Mouse (Mus musculus) hindbrain, embryonic 16.5 days (tissue): ENCODE results near the gene Slc22a3. TPM values are rescaled to one million over a fixed set of nuclear protein-coding genes. Genes with fewer than 3 reads are reported as not detected.
A peak's percentile ranks its signal among the peaks of the same experiment; 100 is the strongest.

ENCODE experiments used
- ATAC-seq: fragments of 200-750 bp; cut with Nextera tagmentation; 2 replicates; pipeline ENCODE4 v1.8.0; 2017; ENCODE audit warnings: moderate TSS enrichment, moderate library complexity
- H3K27ac ChIP-seq: fragments of 300-500 bp; sonication (generic); 2 replicates; pipeline ENCODE4 v1.5.1; 2014; ENCODE audit warnings: low read depth, mild to moderate bottlenecking, control low read depth, low read length, moderate library complexity
- H3K27me3 ChIP-seq: fragments of 300-500 bp; sonication (generic); replicated peaks from 2 replicates; pipeline ENCODE4 v1.6.1; 2014; ENCODE audit warnings: low read length; ENCODE audit not compliant: control insufficient read depth, insufficient read depth
- H3K36me3 ChIP-seq: fragments of 300-500 bp; sonication (generic); 2 replicates; pipeline ENCODE4 v1.6.1; 2014; ENCODE audit warnings: mild to moderate bottlenecking, low read length, moderate library complexity, mixed read lengths; ENCODE audit not compliant: control insufficient read depth, insufficient read depth
- H3K4me1 ChIP-seq: fragments of 300-500 bp; sonication (generic); 2 replicates; pipeline ENCODE4 v1.6.1; 2014; ENCODE audit warnings: low read depth, low read length; ENCODE audit not compliant: control insufficient read depth, insufficient read depth
- H3K4me2 ChIP-seq: fragments of 300-500 bp; sonication (generic); 2 replicates; pipeline ENCODE4 v1.6.1; 2014; ENCODE audit warnings: mild to moderate bottlenecking, low read length, control low read depth, moderate library complexity
- H3K4me3 ChIP-seq: fragments of 300-500 bp; sonication (generic); 2 replicates; pipeline ENCODE4 v1.5.1; 2014; ENCODE audit warnings: mild to moderate bottlenecking, low read length, control low read depth, moderate library complexity
- H3K9ac ChIP-seq: fragments of 300-500 bp; sonication (generic); 2 replicates; pipeline ENCODE4 v1.6.1; 2014; ENCODE audit warnings: low read depth, mild to moderate bottlenecking, control low read depth, low read length, moderate library complexity
- H3K9me3 ChIP-seq: fragments of 300-500 bp; sonication (generic); 2 replicates; pipeline ENCODE4 v1.6.1; 2014; ENCODE audit warnings: mild to moderate bottlenecking, low read length, moderate library complexity; ENCODE audit not compliant: control insufficient read depth
- WGBS: fragments of 180-500 bp; shearing (Covaris S2); extraction: QIAGEN DNeasy Blood & Tissue Kit; methylation state at CpG from one replicate; pipeline ENCODE4 v1.1.7; 2014; 5-methylcytosine and 5-hydroxymethylcytosine counted together
- polyA plus RNA-seq: library from polyadenylated mRNA; unstranded; fragments of >200 nt; fragmentation: Nextera tagmentation; extraction: Ambion mirVana; gene quantifications from 2 replicates; pipeline ENCODE4 v1.2.1, GENCODE M21; 2015

The Slc22a3 gene
- polyA plus RNA-seq, 1 experiment from 2014 or later, result 2.9 TPM

DNA sequence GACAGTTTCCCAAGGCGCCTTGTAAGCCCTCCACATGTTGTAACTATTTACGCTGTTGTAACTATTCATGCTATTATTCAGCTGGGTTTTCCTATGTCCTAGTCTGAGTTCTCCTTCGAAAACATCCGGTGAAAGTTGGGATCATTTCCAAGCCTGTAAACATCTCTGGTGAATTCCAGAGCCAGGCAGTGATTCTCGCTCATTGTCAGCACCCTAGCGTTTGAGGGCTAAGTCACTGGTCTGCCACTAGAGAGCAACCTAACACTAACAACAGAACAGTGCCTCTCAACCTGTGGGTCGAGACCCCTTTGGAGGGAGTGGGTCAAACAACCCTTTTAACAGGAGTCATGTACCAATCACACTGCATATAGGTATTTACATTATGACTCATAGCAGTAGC, 104.1 kb downstream of the Slc22a3 start:
- 61% methylated on average over 7 of the region's 7 CpGs for WGBS
- H3K4me1 ChIP-seq, result no peaks in the 10 kb centered on the region

DNA sequence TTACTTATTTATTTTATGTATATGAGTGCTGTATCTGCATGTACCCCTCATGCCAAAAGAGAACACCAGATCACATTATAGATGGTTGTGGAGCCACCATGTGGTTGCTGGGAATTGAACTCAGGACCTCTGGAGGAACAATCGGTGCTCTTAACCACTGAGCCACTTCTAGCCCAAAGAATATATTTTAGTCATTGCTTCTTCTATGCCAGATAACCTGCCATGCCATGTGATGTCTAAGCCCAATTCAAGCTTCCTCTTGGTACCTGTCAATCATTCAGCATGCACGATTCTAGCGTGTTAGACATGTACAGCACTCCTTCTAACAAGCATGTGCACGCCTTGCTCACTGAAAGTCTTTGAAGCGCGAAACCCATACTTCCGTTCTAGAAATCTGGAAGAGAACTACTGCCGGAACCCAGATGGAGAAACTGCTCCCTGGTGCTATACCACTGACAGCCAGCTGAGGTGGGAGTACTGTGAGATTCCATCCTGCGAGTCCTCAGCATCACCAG, 111.3 kb downstream of the Slc22a3 start:
- no peak overlapping the region for H3K9ac ChIP-seq
- WGBS, result 93% methylated on average over 9 of the region's 9 CpGs
- ATAC-seq, result no peak

More for the DNA sequence above, 104.1 kb downstream of the Slc22a3 start:
- Histone ChIP-seq H3K36me3 (no peaks in the 10 kb centered on the region), H3K9ac (no peak overlapping the region), H3K27me3 (no peaks in the 10 kb centered on the region), H3K4me3 (no peak overlapping the region), H3K4me2 (no peak overlapping the region), H3K27ac (no peak overlapping the region), H3K9me3 (no peaks in the 10 kb centered on the region)
- ATAC-seq, result no peak

DNA sequence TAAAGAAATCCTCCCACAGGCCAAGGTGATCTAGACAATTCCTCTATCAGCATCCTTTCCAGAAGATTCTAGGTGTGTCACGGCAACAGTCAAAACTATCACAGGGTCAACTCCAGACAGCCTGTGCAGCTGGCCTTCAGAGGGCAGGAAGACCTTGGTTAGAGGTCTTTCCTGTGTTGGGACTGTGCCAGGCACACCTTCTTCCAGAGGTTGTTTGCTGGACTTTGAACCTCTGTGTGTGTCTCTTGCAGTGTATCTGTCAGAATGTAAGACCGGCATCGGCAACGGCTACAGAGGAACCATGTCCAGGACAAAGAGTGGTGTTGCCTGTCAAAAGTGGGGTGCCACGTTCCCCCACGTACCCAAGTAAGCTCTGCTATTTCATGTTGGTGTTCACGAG, 119.3 kb downstream of the Slc22a3 start:
- Histone ChIP-seq H3K9ac (no peak overlapping the region), H3K4me3 (no peak overlapping the region), H3K4me2 (no peak overlapping the region), H3K36me3 (no peaks in the 10 kb centered on the region), H3K9me3 (no peaks in the 10 kb centered on the region; the same call in 1 of the 2 replicates), H3K27ac (no peak overlapping the region), H3K4me1 (no peaks in the 10 kb centered on the region), H3K27me3 (no peaks in the 10 kb centered on the region)
- ATAC-seq, result no peak
- 97% methylated on average over 7 of the region's 7 CpGs for WGBS

More for the DNA sequence above, 111.3 kb downstream of the Slc22a3 start:
- H3K4me2 ChIP-seq, result no peak overlapping the region
- no peak overlapping the region for H3K4me3 ChIP-seq
- no peak overlapping the region for H3K27ac ChIP-seq
- no peaks in the 10 kb centered on the region for H3K36me3 ChIP-seq
- H3K27me3 ChIP-seq, result no peaks in the 10 kb centered on the region
- no peaks in the 10 kb centered on the region; the same call in 1 of the 2 replicates for H3K9me3 ChIP-seq
- H3K4me1 ChIP-seq, result no peaks in the 10 kb centered on the region

DNA sequence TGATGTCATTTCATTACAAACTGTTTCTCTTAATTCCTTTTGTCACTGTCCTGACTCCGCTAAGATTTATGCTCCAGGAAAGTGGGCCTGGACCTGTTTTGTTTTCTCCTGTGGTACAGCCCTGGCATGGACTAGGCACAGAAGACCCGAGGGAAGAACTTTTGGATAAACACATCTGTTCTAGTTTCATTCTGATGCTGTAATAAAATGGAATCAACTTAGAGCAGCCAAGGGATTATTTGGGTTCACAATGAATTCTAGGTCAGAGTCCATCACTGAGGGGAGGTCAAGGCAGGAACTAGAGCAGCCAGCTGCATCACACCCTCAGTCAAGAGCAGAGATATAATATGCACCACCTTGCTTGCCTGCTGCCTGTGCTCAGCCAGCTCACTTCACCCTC, 119.7 kb downstream of the Slc22a3 start:
- Histone ChIP-seq H3K9ac (no peak overlapping the region), H3K4me1 (no peaks in the 10 kb centered on the region), H3K4me2 (no peak overlapping the region), H3K27me3 (no peaks in the 10 kb centered on the region), H3K4me3 (no peak overlapping the region), H3K36me3 (no peaks in the 10 kb centered on the region), H3K27ac (no peak overlapping the region), H3K9me3 (no peaks in the 10 kb centered on the region; the same call in 1 of the 2 replicates)
- ATAC-seq, result no peak
- 86% methylated on average over 2 of the region's 2 CpGs for WGBS

DNA sequence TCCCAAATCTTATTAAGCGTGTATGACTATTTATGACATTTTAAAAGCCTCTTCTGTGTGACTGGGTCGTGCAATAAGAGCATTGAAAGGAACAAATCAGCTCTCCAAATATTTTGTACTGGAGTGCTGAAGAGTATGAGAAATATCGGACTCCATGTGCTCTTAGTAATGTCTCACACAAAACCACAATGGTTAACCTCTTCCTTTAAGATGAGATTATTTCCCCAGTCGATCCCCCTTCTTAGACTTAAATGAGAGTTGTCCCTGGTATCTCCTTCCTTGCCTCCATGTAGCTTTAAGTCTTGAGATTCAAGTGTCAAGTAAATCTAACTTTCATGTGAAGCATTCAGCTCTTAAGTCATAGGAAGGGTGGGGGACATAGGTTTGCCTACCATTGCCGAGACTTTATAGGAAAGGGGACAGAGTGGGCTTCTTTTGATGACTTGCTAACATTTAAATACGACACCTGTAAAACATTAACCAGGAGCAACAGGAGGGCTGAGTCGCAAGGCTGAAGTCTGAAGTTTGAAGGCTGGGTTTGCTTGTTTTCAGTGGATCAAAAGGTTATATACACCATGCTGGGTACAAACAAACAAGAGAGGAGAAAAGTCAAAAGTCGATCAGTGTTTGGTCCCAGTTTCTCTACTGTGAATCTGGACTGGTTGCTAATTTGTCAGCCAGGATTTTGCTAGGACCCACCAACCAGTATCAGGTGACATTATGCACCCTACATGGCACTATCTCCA, 122.3 kb downstream of the Slc22a3 start:
- H3K27me3 ChIP-seq, result no peaks in the 10 kb centered on the region
- H3K4me1 ChIP-seq, result no peaks in the 10 kb centered on the region
- no peaks in the 10 kb centered on the region for H3K36me3 ChIP-seq
- H3K9ac ChIP-seq, result no peak overlapping the region
- WGBS, result 68% methylated on average over 8 of the region's 8 CpGs
- H3K4me3 ChIP-seq, result no peak overlapping the region
- no peak overlapping the region for H3K27ac ChIP-seq
- H3K9me3 ChIP-seq, result no peaks in the 10 kb centered on the region
- no peak for ATAC-seq
- no peak overlapping the region for H3K4me2 ChIP-seq

DNA sequence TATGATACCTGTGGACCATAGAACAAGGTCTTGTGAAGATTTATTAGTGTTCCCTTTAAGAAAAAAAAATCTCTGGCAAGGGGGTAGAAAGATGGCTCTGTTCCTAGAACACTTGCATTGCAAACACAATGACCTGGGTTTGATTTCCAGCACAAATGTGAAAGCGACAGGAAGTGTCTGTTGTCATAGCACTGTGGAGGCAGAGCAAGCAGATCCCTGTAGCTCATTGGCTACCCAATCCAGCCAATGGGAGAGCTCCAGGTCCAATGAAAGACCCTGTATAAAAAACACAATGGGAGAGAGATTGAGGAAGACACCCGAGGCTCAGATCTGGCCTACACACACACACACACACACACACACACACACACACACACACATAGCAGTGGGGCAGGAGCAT, 125.0 kb downstream of the Slc22a3 start:
- Histone ChIP-seq H3K27ac (no peak overlapping the region), H3K4me1 (no peaks in the 10 kb centered on the region), H3K9ac (no peak overlapping the region), H3K36me3 (no peaks in the 10 kb centered on the region), H3K4me3 (no peak overlapping the region), H3K27me3 (no peaks in the 10 kb centered on the region), H3K9me3 (no peaks in the 10 kb centered on the region), H3K4me2 (no peak overlapping the region)
- peak; percentile 84 for ATAC-seq
- 12% methylated on average over 2 of the region's 2 CpGs for WGBS

DNA sequence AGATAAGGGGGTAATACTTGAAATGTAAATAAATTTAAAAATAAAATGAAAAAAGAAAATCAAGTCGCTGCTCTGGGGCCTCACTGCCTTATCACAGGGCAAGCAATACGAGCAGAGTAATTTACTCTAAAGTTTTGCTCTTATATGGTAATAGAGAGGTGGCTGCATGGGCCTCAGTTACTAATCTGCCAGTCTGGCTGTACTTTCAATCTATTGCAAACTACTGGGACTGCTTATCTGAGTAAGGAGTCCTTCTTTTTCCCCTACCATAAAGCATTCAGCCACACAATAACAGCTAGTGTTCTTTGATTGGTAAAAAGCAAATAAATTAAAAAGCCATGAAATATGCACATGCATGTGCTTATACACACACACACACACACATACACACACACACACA, 125.9 kb downstream of the Slc22a3 start:
- 89% methylated on average over 2 of the region's 2 CpGs for WGBS
- Histone ChIP-seq H3K9ac (no peak overlapping the region), H3K27ac (no peak overlapping the region), H3K27me3 (no peaks in the 10 kb centered on the region), H3K4me1 (no peaks in the 10 kb centered on the region), H3K9me3 (no peaks in the 10 kb centered on the region), H3K4me2 (no peak overlapping the region), H3K4me3 (no peak overlapping the region), H3K36me3 (no peaks in the 10 kb centered on the region)
- ATAC-seq, result no peak

DNA sequence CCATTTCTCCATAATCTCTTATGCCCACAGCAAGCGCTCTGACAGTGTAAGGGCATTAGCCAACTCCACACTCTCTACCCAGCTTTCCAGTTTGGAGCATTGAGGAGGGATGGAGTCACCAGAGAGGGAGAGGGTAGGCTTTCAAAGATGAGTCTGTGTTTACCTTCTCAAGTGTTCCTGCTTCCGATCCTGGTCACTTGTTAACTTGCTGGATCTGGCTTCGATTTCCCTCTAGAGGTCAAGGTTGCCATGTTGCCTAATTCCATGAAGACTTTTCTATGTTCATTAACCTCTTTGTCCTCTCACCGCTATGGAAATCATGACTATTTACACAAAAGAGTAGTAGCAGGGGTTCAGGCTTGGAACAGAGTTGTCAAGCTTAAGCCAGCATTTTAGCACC, 127.2 kb downstream of the Slc22a3 start:
- Histone ChIP-seq H3K36me3 (no peaks in the 10 kb centered on the region), H3K4me2 (no peak overlapping the region), H3K9ac (no peak overlapping the region), H3K27me3 (no peaks in the 10 kb centered on the region), H3K4me3 (no peak overlapping the region), H3K4me1 (no peaks in the 10 kb centered on the region), H3K27ac (no peak overlapping the region), H3K9me3 (no peaks in the 10 kb centered on the region)
- ATAC-seq, result no peak
- WGBS, result 92% methylated on average over 4 of the region's 4 CpGs

DNA sequence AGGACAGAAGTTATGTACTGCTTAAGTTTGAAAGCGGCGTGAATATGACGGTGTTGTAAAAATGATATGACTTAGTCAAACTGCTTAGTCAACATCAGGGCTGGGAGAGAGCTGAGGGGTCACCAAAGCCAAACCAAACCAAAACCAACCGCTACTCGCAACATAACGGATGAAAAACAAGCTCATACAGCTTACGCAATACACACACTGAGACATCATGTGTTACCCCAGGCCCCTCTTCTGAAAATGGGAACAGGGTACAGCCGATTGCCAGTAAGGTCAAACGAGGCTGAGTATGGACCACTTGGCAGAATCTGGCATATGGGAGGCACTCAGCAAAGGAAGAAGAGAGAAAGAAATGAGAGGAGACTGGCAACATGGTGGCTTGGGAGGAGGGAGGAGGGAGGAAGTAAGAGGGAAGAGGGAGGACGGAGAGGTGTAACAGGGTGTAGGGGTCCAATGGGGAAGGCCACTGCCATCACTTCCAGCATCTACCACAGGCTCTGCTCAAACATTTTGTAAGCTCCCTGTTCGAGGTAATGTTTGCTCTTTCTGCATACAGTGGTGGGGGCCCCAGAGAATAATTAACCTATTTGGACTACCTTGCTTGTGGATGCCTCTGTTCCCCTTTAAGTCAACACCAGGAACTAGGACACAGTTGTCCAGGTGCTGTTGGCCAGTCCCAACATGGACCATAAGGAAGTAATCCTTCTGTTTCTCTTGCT, 129.4 kb downstream of the Slc22a3 start, which contains the start of gene Plg:
TSS of gene Plg (plus strand) at position 628 of the 725 bp plus-strand sequence.
- WGBS, result 92% methylated on average over 11 of the region's 11 CpGs
- no peak within 1 kb of the TSS for H3K27ac ChIP-seq
- no peaks in the 10 kb centered on the region for H3K36me3 ChIP-seq
- H3K4me1 ChIP-seq, result no peaks in the 10 kb centered on the region
- H3K4me2 ChIP-seq, result no peak within 1 kb of the TSS
- H3K9ac ChIP-seq, result no peak within 1 kb of the TSS
- no peaks in the 10 kb centered on the region for H3K9me3 ChIP-seq
- no peak for ATAC-seq
- H3K4me3 ChIP-seq, result no peak within 1 kb of the TSS
- H3K27me3 ChIP-seq, result no peaks in the 10 kb centered on the region
